Mouse (Mus musculus): ENCODE results near the gene Stra6. TPM values are rescaled to one million over a fixed set of nuclear protein-coding genes. Genes with fewer than 3 reads are reported as not detected.
A peak's percentile ranks its signal among the peaks of the same experiment; 100 is the strongest.

Stra6 gene
- polyA plus RNA-seq, 1 experiment = 1.9 TPM

- H3K4me3 ChIP-seq (ENCODE audit: extremely low read depth, insufficient read depth, insufficient read length) = no peak overlapping the region
- H3K27me3 ChIP-seq (ENCODE audit: control insufficient read depth, insufficient read depth, low read length) = peaks cover 3% of the 10 kb centered on the region
- TF ChIP-seq CTCF (IDR thresholded peaks at IDR 0.05; ENCODE audit: extremely low read depth, insufficient read depth, insufficient read length, insufficient replicate concordance) (no peak), POLR2A (IDR thresholded peaks at IDR 0.05; ENCODE audit: low read depth, low read length) (no peak)
- no peak for DNase-seq (ENCODE audit: low read depth in 1 of 2, low spot score in 2 of 2)
- no peak overlapping the region for H3K27ac ChIP-seq (ENCODE audit: insufficient read depth, low read length)
- WGBS = 13% methylated on average over 17 of the region's 17 CpGs
- H3K4me1 ChIP-seq (ENCODE audit: control insufficient read depth, insufficient read depth, insufficient read length) = peaks cover 2% of the 10 kb centered on the region; the same call in 1 of the 2 replicates
- H3K36me3 ChIP-seq (ENCODE audit: control insufficient read depth, insufficient read depth, low read length) = no peaks in the 10 kb centered on the region
Observed at GRCm38 (mm10) chr9:58133893-58134884, 70.6 kb downstream of the Stra6 start.

DNA sequence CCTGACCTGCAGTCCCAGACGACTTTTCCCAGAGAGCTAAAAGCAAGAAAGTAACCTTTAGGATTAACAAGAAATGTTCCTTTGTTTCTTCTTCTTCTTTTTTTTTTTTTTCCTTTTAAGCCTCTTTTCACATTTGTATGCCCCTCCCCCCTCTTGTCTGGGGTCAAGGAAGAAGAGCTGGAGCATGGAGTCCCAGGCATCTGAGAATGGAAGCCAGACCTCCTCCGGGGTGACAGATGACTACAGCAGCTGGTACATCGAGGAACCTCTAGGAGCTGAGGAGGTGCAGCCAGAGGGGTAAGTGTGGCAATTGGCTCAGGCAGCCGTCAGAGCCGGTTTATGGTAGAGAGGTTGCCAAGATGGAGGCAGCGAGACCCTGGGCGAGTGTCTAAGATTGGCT is 71.3 kb downstream of the Stra6 start:
- Histone ChIP-seq H3K27me3 (ENCODE audit: control insufficient read depth, insufficient read depth, low read length) (peaks cover 3% of the 10 kb centered on the region), H3K4me1 (ENCODE audit: control insufficient read depth, insufficient read depth, insufficient read length) (peaks cover 2% of the 10 kb centered on the region; the same call in 1 of the 2 replicates), H3K27ac (ENCODE audit: insufficient read depth, low read length) (no peak overlapping the region), H3K36me3 (ENCODE audit: control insufficient read depth, insufficient read depth, low read length) (no peaks in the 10 kb centered on the region), H3K4me3 (ENCODE audit: extremely low read depth, insufficient read depth, insufficient read length) (no peak overlapping the region)
- WGBS = 25% methylated on average over 7 of the region's 7 CpGs
- TF ChIP-seq POLR2A (IDR thresholded peaks at IDR 0.05; ENCODE audit: low read depth, low read length) (no peak), CTCF (IDR thresholded peaks at IDR 0.05; ENCODE audit: extremely low read depth, insufficient read depth, insufficient read length, insufficient replicate concordance) (no peak)
- no peak for DNase-seq (ENCODE audit: low read depth in 1 of 2, low spot score in 2 of 2)

DNA sequence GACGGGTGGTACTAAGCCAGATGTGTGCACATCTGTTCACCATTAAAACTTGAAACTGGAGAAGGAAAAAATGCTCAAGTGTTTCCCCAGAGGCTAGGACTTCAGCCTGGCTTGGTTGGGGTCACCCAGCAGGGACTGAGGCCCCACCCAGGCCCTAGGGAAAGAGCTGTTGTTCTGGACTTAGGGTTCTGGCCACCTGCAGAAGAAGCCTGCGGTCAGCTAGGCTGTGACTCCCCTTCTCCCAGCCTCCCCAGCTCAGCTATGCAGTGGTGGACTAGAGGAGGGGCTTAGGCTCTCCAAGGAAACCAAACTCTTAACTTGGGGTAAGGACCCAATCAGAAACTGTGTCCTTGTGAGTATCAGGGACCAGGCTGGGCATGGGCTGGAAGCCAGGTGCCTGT is 72.3 kb downstream of the Stra6 start:
- peaks cover 3% of the 10 kb centered on the region for H3K27me3 ChIP-seq (ENCODE audit: control insufficient read depth, insufficient read depth, low read length)
- WGBS = 42% methylated on average over 2 of the region's 2 CpGs

DNA sequence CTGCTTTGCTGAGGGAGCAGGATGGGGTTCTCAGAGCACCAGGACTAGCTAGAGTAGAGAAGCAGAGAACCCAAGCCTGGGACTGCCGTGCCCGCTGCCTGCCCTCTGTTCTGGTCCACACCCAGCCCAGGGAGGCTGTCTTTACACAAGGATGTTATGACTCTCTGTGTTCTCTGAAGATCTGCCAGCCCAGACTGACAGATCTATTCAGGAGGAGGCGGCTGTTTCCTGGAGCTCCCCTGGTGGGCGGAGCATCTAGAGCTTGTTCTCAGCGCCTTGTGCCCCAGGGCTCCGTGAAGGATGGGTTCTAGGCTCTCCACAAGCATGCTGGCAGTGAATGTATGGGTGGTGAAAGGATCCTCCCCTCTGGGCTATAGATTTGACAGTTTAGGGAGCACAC is 76.4 kb downstream of the Stra6 start:
- H3K4me3 ChIP-seq (ENCODE audit: extremely low read depth, insufficient read depth, insufficient read length) = no peak overlapping the region
- WGBS = 13% methylated on average over 6 of the region's 6 CpGs
- no peak for TF ChIP-seq CTCF (IDR thresholded peaks at IDR 0.05; ENCODE audit: extremely low read depth, insufficient read depth, insufficient read length, insufficient replicate concordance)
- H3K27me3 ChIP-seq (ENCODE audit: control insufficient read depth, insufficient read depth, low read length) = no peaks in the 10 kb centered on the region
- H3K27ac ChIP-seq (ENCODE audit: insufficient read depth, low read length) = 0 out of 2 replicates have a peak overlapping the region, but pooled peaks have one; percentile 26
- no peaks in the 10 kb centered on the region for H3K4me1 ChIP-seq (ENCODE audit: control insufficient read depth, insufficient read depth, insufficient read length)
- no peaks in the 10 kb centered on the region for H3K36me3 ChIP-seq (ENCODE audit: control insufficient read depth, insufficient read depth, low read length)
- DNase-seq (ENCODE audit: low read depth in 1 of 2, low spot score in 2 of 2) = peak; percentile 13 to 23

More for the DNA sequence above, 72.3 kb downstream of the Stra6 start:
- TF ChIP-seq POLR2A (IDR thresholded peaks at IDR 0.05; ENCODE audit: low read depth, low read length) (no peak), CTCF (IDR thresholded peaks at IDR 0.05; ENCODE audit: extremely low read depth, insufficient read depth, insufficient read length, insufficient replicate concordance) (no peak)
- no peaks in the 10 kb centered on the region for H3K36me3 ChIP-seq (ENCODE audit: control insufficient read depth, insufficient read depth, low read length)
- H3K4me1 ChIP-seq (ENCODE audit: control insufficient read depth, insufficient read depth, insufficient read length) = peaks cover 2% of the 10 kb centered on the region; the same call in 1 of the 2 replicates
- no peak for DNase-seq (ENCODE audit: low read depth in 1 of 2, low spot score in 2 of 2)
- H3K27ac ChIP-seq (ENCODE audit: insufficient read depth, low read length) = no peak overlapping the region
- no peak overlapping the region for H3K4me3 ChIP-seq (ENCODE audit: extremely low read depth, insufficient read depth, insufficient read length)

DNA sequence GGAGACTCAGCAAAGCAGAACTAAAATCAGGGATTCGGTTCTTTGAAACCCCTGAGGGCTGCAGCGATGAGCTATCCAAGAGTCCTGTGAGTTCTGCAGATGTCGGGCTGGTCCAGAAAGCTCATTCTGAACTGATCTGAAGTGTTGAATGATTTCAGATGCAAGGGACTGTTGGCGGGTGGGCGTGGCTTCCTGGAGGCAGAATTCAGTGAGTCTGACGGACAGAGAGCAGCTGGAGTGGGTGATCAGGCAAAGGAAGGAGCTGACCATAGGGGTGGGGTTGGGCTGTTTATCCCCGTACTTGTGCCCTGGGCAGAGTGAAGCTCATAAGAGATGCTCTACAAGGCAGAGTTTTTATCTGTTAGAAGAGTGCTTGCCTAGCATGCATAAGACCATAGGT is 79.8 kb downstream of the Stra6 start:
- no peaks in the 10 kb centered on the region for H3K36me3 ChIP-seq (ENCODE audit: control insufficient read depth, insufficient read depth, low read length)
- no peaks in the 10 kb centered on the region for H3K27me3 ChIP-seq (ENCODE audit: control insufficient read depth, insufficient read depth, low read length)
- H3K4me3 ChIP-seq (ENCODE audit: extremely low read depth, insufficient read depth, insufficient read length) = no peak overlapping the region
- H3K4me1 ChIP-seq (ENCODE audit: control insufficient read depth, insufficient read depth, insufficient read length) = no peaks in the 10 kb centered on the region
- no peak for TF ChIP-seq CTCF (IDR thresholded peaks at IDR 0.05; ENCODE audit: extremely low read depth, insufficient read depth, insufficient read length, insufficient replicate concordance)
- no peak for TF ChIP-seq POLR2A (IDR thresholded peaks at IDR 0.05; ENCODE audit: low read depth, low read length)
- no peak for DNase-seq (ENCODE audit: low read depth in 1 of 2, low spot score in 2 of 2)
- whole genome bisulfite sequencing = 55% methylated on average over 7 of the region's 7 CpGs
- no peak overlapping the region for H3K27ac ChIP-seq (ENCODE audit: insufficient read depth, low read length)

GRCm38 (mm10) chr9:58144664-58145063 is 81.1 kb downstream of the Stra6 start:
- Histone ChIP-seq H3K4me3 (ENCODE audit: extremely low read depth, insufficient read depth, insufficient read length) (no peak overlapping the region), H3K4me1 (ENCODE audit: control insufficient read depth, insufficient read depth, insufficient read length) (no peaks in the 10 kb centered on the region), H3K36me3 (ENCODE audit: control insufficient read depth, insufficient read depth, low read length) (no peaks in the 10 kb centered on the region), H3K27ac (ENCODE audit: insufficient read depth, low read length) (no peak overlapping the region), H3K27me3 (ENCODE audit: control insufficient read depth, insufficient read depth, low read length) (no peaks in the 10 kb centered on the region)
- 88% methylated on average over 1 of the region's 1 CpGs for WGBS
- no peak for DNase-seq (ENCODE audit: low read depth in 1 of 2, low spot score in 2 of 2)
- TF ChIP-seq CTCF (IDR thresholded peaks at IDR 0.05; ENCODE audit: extremely low read depth, insufficient read depth, insufficient read length, insufficient replicate concordance) = no peak
- TF ChIP-seq POLR2A (IDR thresholded peaks at IDR 0.05; ENCODE audit: low read depth, low read length) = no peak

DNA sequence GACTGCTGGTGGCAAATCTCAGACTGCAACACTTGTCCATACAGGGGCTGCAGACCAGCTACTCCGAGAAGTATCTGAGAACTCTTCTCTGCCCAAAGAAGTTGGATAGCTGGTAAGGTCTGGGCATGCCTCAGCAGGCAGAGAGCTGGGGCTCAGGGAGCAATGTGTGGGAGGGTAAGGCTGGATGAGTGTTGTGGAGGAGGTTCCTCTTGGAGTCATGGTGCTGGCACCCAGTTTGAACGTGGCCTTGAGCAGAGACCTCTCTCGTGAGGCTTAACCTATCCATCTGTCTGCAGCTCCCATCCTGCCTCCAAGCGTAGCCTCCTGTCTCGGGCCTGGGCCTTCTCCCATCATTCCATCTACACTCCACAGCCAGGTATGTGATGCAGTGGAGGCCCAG is 81.8 kb downstream of the Stra6 start:
- DNase-seq (ENCODE audit: low read depth in 1 of 2, low spot score in 2 of 2) = no peak
- no peak for TF ChIP-seq CTCF (IDR thresholded peaks at IDR 0.05; ENCODE audit: extremely low read depth, insufficient read depth, insufficient read length, insufficient replicate concordance)
- Histone ChIP-seq H3K27ac (ENCODE audit: insufficient read depth, low read length) (no peak overlapping the region), H3K4me1 (ENCODE audit: control insufficient read depth, insufficient read depth, insufficient read length) (no peaks in the 10 kb centered on the region), H3K36me3 (ENCODE audit: control insufficient read depth, insufficient read depth, low read length) (no peaks in the 10 kb centered on the region), H3K27me3 (ENCODE audit: control insufficient read depth, insufficient read depth, low read length) (no peaks in the 10 kb centered on the region), H3K4me3 (ENCODE audit: extremely low read depth, insufficient read depth, insufficient read length) (no peak overlapping the region)
- WGBS = 79% methylated on average over 5 of the region's 5 CpGs

Measured in spleen, adult 2 months (tissue).